Mouse (Mus musculus): Measurements from ENCODE around the gene Cyp11a1.

The Cyp11a1 gene

GRCm38 (mm10) chr9:58005753-58006461, at the start of gene Cyp11a1:
TSS of gene Cyp11a1 (plus strand) at chr9:58006411.
- DNase-seq (ENCODE audit: low spot score) = no peak

GRCm38 (mm10) chr9:57956838-57957236, 49.4 kb upstream of the Cyp11a1 start:
- no peak for DNase-seq (ENCODE audit: low spot score)

- no peak for DNase-seq (ENCODE audit: low spot score)
Observed at GRCm38 (mm10) chr9:57958615-57959014, 47.6 kb upstream of the Cyp11a1 start.

- DNase-seq (ENCODE audit: low spot score) = no peak
Observed at GRCm38 (mm10) chr9:57959399-57959798, 46.8 kb upstream of the Cyp11a1 start.

- DNase-seq (ENCODE audit: low spot score) = no peak
Observed at GRCm38 (mm10) chr9:57959886-57960866, 46.0 kb upstream of the Cyp11a1 start.

- no peak for DNase-seq (ENCODE audit: low spot score)
Observed at GRCm38 (mm10) chr9:57961226-57961625, 45.0 kb upstream of the Cyp11a1 start.

- no peak for DNase-seq (ENCODE audit: low spot score)
Observed at GRCm38 (mm10) chr9:57961863-57962778, 44.1 kb upstream of the Cyp11a1 start.

- no peak for DNase-seq (ENCODE audit: low spot score)
Observed at GRCm38 (mm10) chr9:57963249-57963997, 42.8 kb upstream of the Cyp11a1 start.

- no peak for DNase-seq (ENCODE audit: low spot score)
Observed at GRCm38 (mm10) chr9:57963998-57964395, 42.2 kb upstream of the Cyp11a1 start.

- no peak for DNase-seq (ENCODE audit: low spot score)
Observed at GRCm38 (mm10) chr9:57964528-57965250, 41.5 kb upstream of the Cyp11a1 start.

- no peak for DNase-seq (ENCODE audit: low spot score)
Observed at GRCm38 (mm10) chr9:57965281-57966185, 40.7 kb upstream of the Cyp11a1 start.

- DNase-seq (ENCODE audit: low spot score) = no peak
Observed at GRCm38 (mm10) chr9:57967237-57967960, 38.8 kb upstream of the Cyp11a1 start.

GRCm38 (mm10) chr9:57968166-57968771, 37.9 kb upstream of the Cyp11a1 start:
- DNase-seq (ENCODE audit: low spot score) = no peak

GRCm38 (mm10) chr9:57968783-57969542, 37.2 kb upstream of the Cyp11a1 start:
- no peak for DNase-seq (ENCODE audit: low spot score)

- no peak for DNase-seq (ENCODE audit: low spot score)
Observed at GRCm38 (mm10) chr9:57969736-57970495, 36.3 kb upstream of the Cyp11a1 start.

- no peak for DNase-seq (ENCODE audit: low spot score)
Observed at GRCm38 (mm10) chr9:57971413-57971812, 34.8 kb upstream of the Cyp11a1 start.

- no peak for DNase-seq (ENCODE audit: low spot score)
Observed at GRCm38 (mm10) chr9:57972141-57972591, 34.0 kb upstream of the Cyp11a1 start.
